27 mouse cellular contexts compared by ENCODE assay signal in genomic region chr1:125273752-125274151, GRCm38 (mm10).
DNase-seq lines count a peak whose midpoint lies in the region; ATAC-seq and TF ChIP-seq lines count a peak whose summit lies in the region.
"Had no signal": no experiment of that assay in that cellular context is flagged by ENCODE, and none has a peak within 500 bp of the region (broad histone marks: within the 10 kb centered on the region; RNA-seq: fewer than 3 reads in every experiment).

No protein-coding gene starts in this region.

- no peak for TF ChIP-seq EP300 in heart, adult 2 months (IDR thresholded peaks at IDR 0.05; ENCODE audit: insufficient read depth, low read depth, low read length)

- no peak overlapping the region for H3K4me2 ChIP-seq in midbrain, embryonic 11.5 days
- no peak overlapping the region for H3K4me2 ChIP-seq in midbrain, embryonic 15.5 days
- H3K4me2 ChIP-seq: embryonic facial prominence, embryonic 13.5 days; heart, embryonic 13.5 days; limb, embryonic 15.5 days; lung, embryonic 14.5 days; neural tube, embryonic 12.5 days had no signal

- no peaks in the 10 kb centered on the region for H3K36me3 ChIP-seq in heart, adult 2 months (ENCODE audit: control insufficient read depth, insufficient read depth, low read length)
- no peaks in the 10 kb centered on the region for H3K36me3 ChIP-seq in midbrain, embryonic 10.5 days
- no peaks in the 10 kb centered on the region for H3K36me3 ChIP-seq in midbrain, embryonic 11.5 days (ENCODE audit: control insufficient read depth, insufficient read depth, low read length)
- no peaks in the 10 kb centered on the region for H3K36me3 ChIP-seq in midbrain, embryonic 15.5 days (replicated peaks)
- H3K36me3 ChIP-seq: embryonic facial prominence, embryonic 13.5 days; heart, embryonic 13.5 days; limb, embryonic 15.5 days; neural tube, embryonic 12.5 days had no signal

- ATAC-seq in midbrain, embryonic 11.5 days (ENCODE audit: low FRiP score) = no peak
- ATAC-seq in midbrain, embryonic 15.5 days (replicated peaks) = peak; percentile 72
- ATAC-seq: CD4-positive, CD25-positive, alpha-beta regulatory T cell, adult 4 months; forebrain, embryonic 14.5 days had no signal

- no peaks in the 10 kb centered on the region for H3K27me3 ChIP-seq in heart, adult 2 months (ENCODE audit: control insufficient read depth, insufficient read depth, low read length)
- H3K27me3 ChIP-seq in midbrain, embryonic 10.5 days (ENCODE audit: low read depth, poor library complexity, severe bottlenecking) = no peaks in the 10 kb centered on the region
- H3K27me3 ChIP-seq in midbrain, embryonic 11.5 days (ENCODE audit: control insufficient read depth, insufficient read depth, low read length) = no peaks in the 10 kb centered on the region
- no peaks in the 10 kb centered on the region for H3K27me3 ChIP-seq in midbrain, embryonic 15.5 days (replicated peaks)
- H3K27me3 ChIP-seq: embryonic facial prominence, embryonic 13.5 days; heart, embryonic 13.5 days; limb, embryonic 15.5 days; neural tube, embryonic 12.5 days had no signal

- no peaks in the 10 kb centered on the region; the same call in 1 of the 2 replicates for H3K4me1 ChIP-seq in heart, adult 2 months (ENCODE audit: control insufficient read depth, insufficient read depth, low read length)
- peaks cover 15% of the 10 kb centered on the region for H3K4me1 ChIP-seq in midbrain, embryonic 10.5 days
- no peaks in the 10 kb centered on the region for H3K4me1 ChIP-seq in midbrain, embryonic 11.5 days (ENCODE audit: control insufficient read depth, insufficient read depth, low read length)
- no peaks in the 10 kb centered on the region for H3K4me1 ChIP-seq in midbrain, embryonic 15.5 days
- H3K4me1 ChIP-seq: embryonic facial prominence, embryonic 13.5 days; heart, embryonic 13.5 days; limb, embryonic 15.5 days; neural tube, embryonic 12.5 days had no signal

- intact Hi-C loops in heart, adult 2 months (cut with DNase I) = no loop called here

- TF ChIP-seq POLR2A in heart, adult 2 months (IDR thresholded peaks at IDR 0.05; ENCODE audit: insufficient read depth, low read depth, low read length) = no peak

- peak; percentile 34 for DNase-seq in heart, adult 11 months
- no peak for DNase-seq in heart, adult 2 months
- DNase-seq in midbrain, embryonic 10.5 days (ENCODE audit: low spot score) = no peak
- DNase-seq in midbrain, embryonic 11.5 days (ENCODE audit: low spot score, missing footprints) = no peak
- DNase-seq in T-cell, adult 2 months (ENCODE audit: low spot score) = peak; percentile 1
- DNase-seq in layer of hippocampus, postnatal 14 days (ENCODE audit: low spot score in 2 of 2) = no peak
- DNase-seq: adrenal gland, postnatal 36 days; cerebellum, adult 11 months; cerebellum, postnatal 10 days; gastrocnemius, postnatal 10 days; heart, adult 18-20 months; heart, postnatal 14 days; left cerebral cortex, postnatal 4 days; lung, embryonic 14.5 days; lung, postnatal 36 days; right cerebral cortex, postnatal 4 days; thymus, adult 2 months had no signal

- H3K27ac ChIP-seq in heart, adult 2 months = no peak overlapping the region; the same call in 1 of the 2 replicates
- H3K27ac ChIP-seq in midbrain, embryonic 10.5 days (replicated peaks) = 0 out of 2 replicates have a peak overlapping the region, but pooled peaks have one; percentile 9
- no peak overlapping the region for H3K27ac ChIP-seq in midbrain, embryonic 11.5 days (ENCODE audit: low read depth, low read length)
- H3K27ac ChIP-seq in midbrain, embryonic 15.5 days = no peak overlapping the region
- H3K27ac ChIP-seq: embryonic facial prominence, embryonic 13.5 days; heart, embryonic 13.5 days; kidney, postnatal 0 days; limb, embryonic 15.5 days; liver, embryonic 14.5 days; neural tube, embryonic 12.5 days had no signal

- no peak overlapping the region for H3K4me3 ChIP-seq in heart, adult 2 months
- H3K4me3 ChIP-seq in midbrain, embryonic 10.5 days = no peak overlapping the region
- H3K4me3 ChIP-seq in midbrain, embryonic 11.5 days (ENCODE audit: low read depth, low read length) = no peak overlapping the region
- no peak overlapping the region for H3K4me3 ChIP-seq in midbrain, embryonic 15.5 days
- H3K4me3 ChIP-seq: embryonic facial prominence, embryonic 13.5 days; erythroblast, embryonic 14.5 days; heart, embryonic 13.5 days; limb, embryonic 15.5 days; neural tube, embryonic 12.5 days had no signal

- H3K79me2 ChIP-seq in heart, adult 2 months (replicated peaks; ENCODE audit: control insufficient read depth, insufficient read depth, low read length) = no peaks in the 10 kb centered on the region

- no peaks in the 10 kb centered on the region for H3K9me3 ChIP-seq in midbrain, embryonic 10.5 days (replicated peaks)
- no peaks in the 10 kb centered on the region for H3K9me3 ChIP-seq in midbrain, embryonic 11.5 days (ENCODE audit: control insufficient read depth, low read length)
- no peaks in the 10 kb centered on the region for H3K9me3 ChIP-seq in midbrain, embryonic 15.5 days
- H3K9me3 ChIP-seq: embryonic facial prominence, embryonic 13.5 days; heart, embryonic 13.5 days; limb, embryonic 15.5 days; neural tube, embryonic 12.5 days had no signal

- WGBS in heart, adult 2 months = 60% methylated on average over 2 of the region's 2 CpGs
- WGBS in midbrain, embryonic 10.5 days = 65% methylated on average over 2 of the region's 2 CpGs
- WGBS in midbrain, embryonic 11.5 days = 54% methylated on average over 2 of the region's 2 CpGs
- WGBS in midbrain, embryonic 15.5 days = 48% methylated on average over 2 of the region's 2 CpGs

- no peak for TF ChIP-seq CTCF in heart, adult 2 months (IDR thresholded peaks at IDR 0.05)

- H3K9ac ChIP-seq in heart, adult 2 months (ENCODE audit: low read depth, low read length) = no peak overlapping the region
- H3K9ac ChIP-seq in midbrain, embryonic 11.5 days (ENCODE audit: low read length) = no peak overlapping the region
- H3K9ac ChIP-seq in midbrain, embryonic 15.5 days = no peak overlapping the region
- H3K9ac ChIP-seq: embryonic facial prominence, embryonic 13.5 days; heart, embryonic 13.5 days; limb, embryonic 15.5 days; liver, embryonic 14.5 days; lung, embryonic 14.5 days; neural tube, embryonic 12.5 days had no signal

Comparison
In these comparisons a context has a peak if more than half of its experiments do, and no peak if none do; other contexts are left out.
1. DNase-seq: peak in heart, adult 11 months (single experiment) and T-cell, adult 2 months (single experiment); none in heart, adult 2 months (0 of 2), midbrain, embryonic 10.5 days (single experiment), midbrain, embryonic 11.5 days (single experiment) and layer of hippocampus, postnatal 14 days (0 of 2).